Mouse (Mus musculus) myocyte (in vitro differentiated cells): ENCODE results near the gene Mien1.

Experiments used
- MAX ChIP-seq: IDR thresholded peaks from one replicate; pipeline ENCODE4 v1.6.1; 2011; ENCODE audit warnings: low read depth, mild to moderate bottlenecking, control low read depth
- POLR2A ChIP-seq: IDR thresholded peaks from one replicate; pipeline ENCODE4 v1.6.1; 2011; ENCODE audit warnings: low read depth, mild to moderate bottlenecking, control low read depth, moderate library complexity; ENCODE audit not compliant: insufficient read length

- TF ChIP-seq MAX (no peak), POLR2A (no peak)
These were observed 29.9 kb downstream of the Mien1 start for GRCm38 (mm10) chr11:98408872-98409271.
